8 mouse cellular contexts compared by ENCODE assay signal in the genomic region with DNA sequence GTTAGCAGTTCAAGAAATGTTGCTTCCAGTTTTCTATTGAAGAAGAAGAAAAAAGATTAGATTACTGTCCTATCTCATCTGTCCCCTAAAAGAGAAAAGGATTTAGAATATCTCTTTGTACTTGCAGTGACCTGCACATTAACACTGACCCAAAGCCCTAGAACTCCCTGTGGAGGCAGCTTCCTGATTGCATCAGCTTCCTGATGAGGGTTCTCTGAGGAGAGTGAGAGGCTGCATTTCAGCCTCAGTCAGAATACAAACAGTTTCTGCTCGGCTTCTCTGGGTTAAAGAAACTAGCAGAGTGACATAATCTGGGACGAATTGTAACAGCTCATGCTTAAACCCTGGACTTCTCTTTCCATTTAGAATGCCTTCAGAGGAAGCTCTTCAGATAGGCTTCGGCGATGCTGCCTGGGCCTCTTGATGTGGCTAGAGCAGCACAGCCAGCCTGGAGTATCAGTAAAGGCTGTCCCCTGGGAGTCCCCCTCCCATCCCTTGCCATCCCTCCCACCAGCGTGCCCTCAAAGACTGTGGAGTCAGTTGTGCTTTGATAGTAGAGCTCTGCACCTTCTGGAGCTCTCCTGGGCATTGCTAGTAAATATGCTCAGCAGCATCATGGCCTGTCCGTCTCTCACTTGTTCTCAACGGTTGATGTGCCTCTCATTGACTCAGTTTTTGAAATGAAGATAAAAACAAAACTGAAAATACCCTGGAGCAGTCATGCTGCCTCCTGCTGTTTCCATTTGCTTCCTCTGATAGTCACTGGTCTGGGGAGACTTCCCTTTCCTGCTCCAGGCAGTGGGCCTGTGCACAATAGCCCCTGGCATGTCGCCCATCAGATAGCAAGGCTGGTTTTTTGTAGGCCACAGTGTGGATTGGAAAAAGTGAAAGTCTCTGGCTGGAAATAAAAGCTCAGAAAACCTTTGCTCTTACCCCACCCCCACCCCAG. TPM values are rescaled to one million over a fixed set of nuclear protein-coding genes. Genes with fewer than 3 reads are reported as not detected.
DNase-seq lines count a peak whose midpoint lies in the region; ATAC-seq and TF ChIP-seq lines count a peak whose summit lies in the region.

No protein-coding gene starts in this region.

- H3K4me3 ChIP-seq in ES-Bruce4 (ENCODE audit: low read depth, low read length), result no peak overlapping the region
- no peak overlapping the region for H3K4me3 ChIP-seq in intestine, embryonic 14.5 days (ENCODE audit: low read depth, low read length)
- H3K4me3 ChIP-seq in liver, embryonic 16.5 days (ENCODE audit: low read depth, low read length), result no peak overlapping the region
- no peak overlapping the region for H3K4me3 ChIP-seq in neural tube, embryonic 13.5 days

- TF ChIP-seq POLR2A in ES-Bruce4 (IDR thresholded peaks at IDR 0.05; ENCODE audit: insufficient read depth, low read length), result no peak

- H3K4me1 ChIP-seq in ES-Bruce4 (ENCODE audit: control insufficient read depth, insufficient read depth, low read length), result no peaks in the 10 kb centered on the region
- no peaks in the 10 kb centered on the region for H3K4me1 ChIP-seq in intestine, embryonic 14.5 days (replicated peaks; ENCODE audit: control insufficient read depth, insufficient read depth, low read length)
- H3K4me1 ChIP-seq in liver, embryonic 16.5 days (ENCODE audit: control insufficient read depth, low read depth, low read length), result peaks cover 7% of the 10 kb centered on the region
- peaks cover 15% of the 10 kb centered on the region for H3K4me1 ChIP-seq in neural tube, embryonic 13.5 days (replicated peaks)

- TF ChIP-seq CTCF in ES-Bruce4 (IDR thresholded peaks at IDR 0.05; ENCODE audit: low read depth, low read length), result no peak

- H3K27ac ChIP-seq in ES-Bruce4 (ENCODE audit: insufficient read depth, low read length), result peak overlapping the region; percentile 87
- 0 out of 2 replicates have a peak overlapping the region, but pooled peaks have one; percentile 29 for H3K27ac ChIP-seq in intestine, embryonic 14.5 days (ENCODE audit: low read depth)
- peak overlapping the region; percentile 81 for H3K27ac ChIP-seq in liver, embryonic 16.5 days (ENCODE audit: low read length)
- H3K27ac ChIP-seq in neural tube, embryonic 13.5 days (replicated peaks), result peak overlapping the region; percentile 85

- 0 out of 2 replicates have a peak, but pooled peaks have one; percentile 41 for TF ChIP-seq EP300 in ES-Bruce4 (IDR thresholded peaks at IDR 0.05; ENCODE audit: insufficient read depth, low read depth, low read length)

- WGBS in intestine, embryonic 14.5 days, result 52% methylated on average over 8 of the region's 8 CpGs
- WGBS in liver, embryonic 16.5 days (ENCODE audit: insufficient replicate concordance), result 13% methylated on average over 8 of the region's 8 CpGs
- 33% methylated on average over 8 of the region's 8 CpGs for WGBS in neural tube, embryonic 13.5 days

- no peaks in the 10 kb centered on the region for H3K27me3 ChIP-seq in ES-Bruce4 (ENCODE audit: control insufficient read depth, insufficient read depth, low read length, poor library complexity, severe bottlenecking)
- no peaks in the 10 kb centered on the region for H3K27me3 ChIP-seq in intestine, embryonic 14.5 days (replicated peaks; ENCODE audit: control insufficient read depth, insufficient read depth, low read length)
- H3K27me3 ChIP-seq in liver, embryonic 16.5 days (ENCODE audit: control insufficient read depth, insufficient read depth, low read depth, low read length), result no peaks in the 10 kb centered on the region
- no peaks in the 10 kb centered on the region for H3K27me3 ChIP-seq in neural tube, embryonic 13.5 days

- H3K9me3 ChIP-seq in ES-Bruce4 (replicated peaks; ENCODE audit: control insufficient read depth, insufficient read depth, low read length, poor library complexity, severe bottlenecking), result no peaks in the 10 kb centered on the region
- H3K9me3 ChIP-seq in intestine, embryonic 14.5 days (ENCODE audit: control insufficient read depth, low read length), result no peaks in the 10 kb centered on the region
- no peaks in the 10 kb centered on the region for H3K9me3 ChIP-seq in liver, embryonic 16.5 days (replicated peaks; ENCODE audit: control insufficient read depth, low read length)
- no peaks in the 10 kb centered on the region for H3K9me3 ChIP-seq in neural tube, embryonic 13.5 days

- no peak overlapping the region for H3K9ac ChIP-seq in ES-Bruce4 (ENCODE audit: low read depth, poor library complexity, severe bottlenecking)
- H3K9ac ChIP-seq in intestine, embryonic 14.5 days (ENCODE audit: low read length), result no peak overlapping the region
- H3K9ac ChIP-seq in liver, embryonic 16.5 days (ENCODE audit: low read depth, low read length), result 0 out of 2 replicates have a peak overlapping the region, but pooled peaks have one; percentile 2
- H3K9ac ChIP-seq in neural tube, embryonic 13.5 days, result no peak overlapping the region; the same call in 1 of the 2 replicates

- H3K36me3 ChIP-seq in ES-Bruce4 (ENCODE audit: control insufficient read depth, insufficient read depth, low read length, poor library complexity, severe bottlenecking), result peaks cover 10% of the 10 kb centered on the region
- peaks cover 31% of the 10 kb centered on the region for H3K36me3 ChIP-seq in intestine, embryonic 14.5 days (ENCODE audit: control insufficient read depth, insufficient read depth, low read length)
- H3K36me3 ChIP-seq in liver, embryonic 16.5 days (ENCODE audit: control insufficient read depth, insufficient read depth), result no peaks in the 10 kb centered on the region
- peaks cover 19% of the 10 kb centered on the region for H3K36me3 ChIP-seq in neural tube, embryonic 13.5 days

- DNase-seq in 3134 (ENCODE audit: extremely low read depth, insufficient read length, low spot score), result peak; percentile 26
- DNase-seq in cerebellum, adult 9-10 months, result peak; percentile 61
- peak; percentile 19 for DNase-seq in gonadal fat pad, adult 2 months (ENCODE audit: low read depth)
- DNase-seq in intestine, embryonic 14.5 days (ENCODE audit: low spot score), result no peak
- no peak for DNase-seq in thymus, postnatal 10 days (ENCODE audit: low spot score in 2 of 2)

- no peak for ATAC-seq in intestine, embryonic 14.5 days (replicated peaks; ENCODE audit: low FRiP score, low TSS enrichment, low read depth)
- peak; percentile 85 for ATAC-seq in liver, embryonic 16.5 days (ENCODE audit: low read depth)
- peak; percentile 59 for ATAC-seq in neural tube, embryonic 13.5 days (ENCODE audit: low read depth)

- peak overlapping the region; percentile 14; the same call in 1 of the 2 replicates for H3K4me2 ChIP-seq in intestine, embryonic 14.5 days (ENCODE audit: low read length)
- H3K4me2 ChIP-seq in liver, embryonic 16.5 days (ENCODE audit: low read depth, low read length), result peak overlapping the region; percentile 22; the same call in 1 of the 2 replicates
- peak overlapping the region; percentile 27 for H3K4me2 ChIP-seq in neural tube, embryonic 13.5 days

RNA-seq across cellular contexts. Expression of a gene that starts 25.8 kb away (rescaled TPM):
- polyA plus RNA-seq in ES-Bruce4 (2011; ENCODE audit: insufficient read depth, insufficient read length, low read depth, missing spikeins), result not detected in 2 replicates
- polyA plus RNA-seq in gonadal fat pad, adult 2 months (2012; rRNA removed), result 2.0 TPM in 1 of 2 replicates, not detected in the other
- polyA plus RNA-seq in intestine, embryonic 14.5 days (2014; fragmentation: Nextera tagmentation; extraction: Ambion mirVana), result not detected in 2 replicates
- not detected in 2 replicates for polyA plus RNA-seq in liver, embryonic 16.5 days (2015; fragmentation: Nextera tagmentation; extraction: Ambion mirVana)
- not detected in 2 replicates for polyA plus RNA-seq in neural tube, embryonic 13.5 days (2015; fragmentation: Nextera tagmentation; extraction: Ambion mirVana)

RNA-seq across cellular contexts. Expression of a gene that starts 25.8 kb away (rescaled TPM):
- polyA plus RNA-seq in ES-Bruce4 (2011; ENCODE audit: insufficient read depth, insufficient read length, low read depth, missing spikeins), result 53.7 and 57.2 TPM in 2 replicates
- 32.5 and 36.3 TPM in 2 replicates for polyA plus RNA-seq in gonadal fat pad, adult 2 months (2012; rRNA removed)
- 129 and 153 TPM in 2 replicates for polyA plus RNA-seq in intestine, embryonic 14.5 days (2014; fragmentation: Nextera tagmentation; extraction: Ambion mirVana)
- 76.8 and 79.6 TPM in 2 replicates for polyA plus RNA-seq in liver, embryonic 16.5 days (2015; fragmentation: Nextera tagmentation; extraction: Ambion mirVana)
- 171 and 187 TPM in 2 replicates for polyA plus RNA-seq in neural tube, embryonic 13.5 days (2015; fragmentation: Nextera tagmentation; extraction: Ambion mirVana)

RNA-seq across cellular contexts. Expression of a gene that starts 50.4 kb away (rescaled TPM):
- 44.6 and 46.1 TPM in 2 replicates for polyA plus RNA-seq in ES-Bruce4 (2011; ENCODE audit: insufficient read depth, insufficient read length, low read depth, missing spikeins)
- polyA plus RNA-seq in gonadal fat pad, adult 2 months (2012; rRNA removed), result 40.4 and 48.1 TPM in 2 replicates
- 22.3 and 23.0 TPM in 2 replicates for polyA plus RNA-seq in intestine, embryonic 14.5 days (2014; fragmentation: Nextera tagmentation; extraction: Ambion mirVana)
- 2.4 and 3.6 TPM in 2 replicates for polyA plus RNA-seq in liver, embryonic 16.5 days (2015; fragmentation: Nextera tagmentation; extraction: Ambion mirVana)
- polyA plus RNA-seq in neural tube, embryonic 13.5 days (2015; fragmentation: Nextera tagmentation; extraction: Ambion mirVana), result 15.9 and 18.0 TPM in 2 replicates

Comparison
In these comparisons a context has a peak if more than half of its experiments do, and no peak if none do; other contexts are left out.
1. DNase-seq: peak in 3134 (single experiment), cerebellum, adult 9-10 months (single experiment) and gonadal fat pad, adult 2 months (single experiment); none in intestine, embryonic 14.5 days (single experiment) and thymus, postnatal 10 days (0 of 2).
2. H3K27ac ChIP-seq: peak in every context shown above with its lines; median percentile 87 in ES-Bruce4; 85 in neural tube, embryonic 13.5 days; 81 in liver, embryonic 16.5 days; 29 in intestine, embryonic 14.5 days.
3. Peak in every context shown above with its lines, with median percentiles within 50 percentile points of each other: H3K4me2 ChIP-seq.